8 mouse cellular contexts compared by ENCODE assay signal in genomic region chr3:108770725-108771368, GRCm38 (mm10). TPM values are rescaled to one million over a fixed set of nuclear protein-coding genes. Genes with fewer than 3 reads are reported as not detected.
DNase-seq lines count a peak whose midpoint lies in the region; ATAC-seq and TF ChIP-seq lines count a peak whose summit lies in the region.

No protein-coding gene starts in this region.

- H3K4me3 ChIP-seq in embryonic facial prominence, embryonic 15.5 days (replicated peaks): no peak overlapping the region
- H3K4me3 ChIP-seq in kidney, adult 2 months (ENCODE audit: insufficient read depth, low read depth, low read length): no peak overlapping the region
- no peak overlapping the region for H3K4me3 ChIP-seq in limb, embryonic 11.5 days (ENCODE audit: low read depth, low read length)
- no peak overlapping the region for H3K4me3 ChIP-seq in midbrain, embryonic 13.5 days (replicated peaks)
- no peak overlapping the region for H3K4me3 ChIP-seq in small intestine, adult 2 months (ENCODE audit: low read depth, low read length)

- peak; percentile 87 for ATAC-seq in embryonic facial prominence, embryonic 15.5 days (ENCODE audit: insufficient number of reproducible peaks, low FRiP score, low TSS enrichment, low read depth)
- peak; percentile 75 for ATAC-seq in limb, embryonic 11.5 days (ENCODE audit: insufficient number of reproducible peaks, low FRiP score, low TSS enrichment, low read depth)
- peak; percentile 57 for ATAC-seq in midbrain, embryonic 13.5 days

- DNase-seq in 416B (ENCODE audit: low read depth): peak; percentile 81
- peak; percentile 72 for DNase-seq in adrenal gland, postnatal 14 days
- DNase-seq in heart, adult 9 months (ENCODE audit: low spot score in 2 of 2): peak; percentile 50 to 76
- peak; percentile 81 for DNase-seq in kidney, adult 2 months
- peak; percentile 74 for DNase-seq in limb, embryonic 11.5 days (ENCODE audit: low spot score)

- H3K9me3 ChIP-seq in embryonic facial prominence, embryonic 15.5 days (replicated peaks): no peaks in the 10 kb centered on the region
- H3K9me3 ChIP-seq in limb, embryonic 11.5 days (ENCODE audit: control insufficient read depth, low read length): no peaks in the 10 kb centered on the region
- no peaks in the 10 kb centered on the region for H3K9me3 ChIP-seq in midbrain, embryonic 13.5 days

- TF ChIP-seq CTCF in kidney, adult 2 months (conservative IDR thresholded peaks at IDR 0.05; ENCODE audit: insufficient read depth, insufficient read length, low read depth, low read length): peak; percentile 41; the same call in 1 of the 2 replicates
- TF ChIP-seq CTCF in small intestine, adult 2 months (IDR thresholded peaks at IDR 0.05; ENCODE audit: extremely low read depth, insufficient read length, insufficient replicate concordance, low read depth, low read length): no peak

- H3K36me3 ChIP-seq in embryonic facial prominence, embryonic 15.5 days: no peaks in the 10 kb centered on the region
- no peaks in the 10 kb centered on the region for H3K36me3 ChIP-seq in kidney, adult 2 months (ENCODE audit: control insufficient read depth, insufficient read depth, low read length)
- H3K36me3 ChIP-seq in limb, embryonic 11.5 days (ENCODE audit: control insufficient read depth, insufficient read depth, low read length): no peaks in the 10 kb centered on the region
- H3K36me3 ChIP-seq in midbrain, embryonic 13.5 days: no peaks in the 10 kb centered on the region
- H3K36me3 ChIP-seq in small intestine, adult 2 months (ENCODE audit: control insufficient read depth, insufficient read depth, low read length): no peaks in the 10 kb centered on the region

- no peak overlapping the region for H3K9ac ChIP-seq in embryonic facial prominence, embryonic 15.5 days
- H3K9ac ChIP-seq in limb, embryonic 11.5 days (ENCODE audit: low read length): no peak overlapping the region
- H3K9ac ChIP-seq in midbrain, embryonic 13.5 days (replicated peaks): no peak overlapping the region

- H3K4me1 ChIP-seq in embryonic facial prominence, embryonic 15.5 days: peaks cover 18% of the 10 kb centered on the region
- H3K4me1 ChIP-seq in kidney, adult 2 months (ENCODE audit: control insufficient read depth, insufficient read depth, low read length): no peaks in the 10 kb centered on the region
- no peaks in the 10 kb centered on the region for H3K4me1 ChIP-seq in limb, embryonic 11.5 days (ENCODE audit: control insufficient read depth, insufficient read depth, low read length)
- no peaks in the 10 kb centered on the region for H3K4me1 ChIP-seq in midbrain, embryonic 13.5 days (replicated peaks)
- peaks cover 18% of the 10 kb centered on the region; the same call in 1 of the 2 replicates for H3K4me1 ChIP-seq in small intestine, adult 2 months (ENCODE audit: control insufficient read depth, insufficient read depth, insufficient read length, low read length)

- no peaks in the 10 kb centered on the region for H3K27me3 ChIP-seq in embryonic facial prominence, embryonic 15.5 days
- H3K27me3 ChIP-seq in kidney, adult 2 months (replicated peaks; ENCODE audit: control insufficient read depth, insufficient read depth, low read length): no peaks in the 10 kb centered on the region
- H3K27me3 ChIP-seq in limb, embryonic 11.5 days (ENCODE audit: control insufficient read depth, insufficient read depth, low read length): no peaks in the 10 kb centered on the region
- H3K27me3 ChIP-seq in midbrain, embryonic 13.5 days: no peaks in the 10 kb centered on the region
- no peaks in the 10 kb centered on the region for H3K27me3 ChIP-seq in small intestine, adult 2 months (ENCODE audit: control insufficient read depth, insufficient read depth, low read length)

- H3K4me2 ChIP-seq in embryonic facial prominence, embryonic 15.5 days (replicated peaks): no peak overlapping the region
- H3K4me2 ChIP-seq in limb, embryonic 11.5 days (ENCODE audit: low read depth, severe bottlenecking): no peak overlapping the region
- no peak overlapping the region for H3K4me2 ChIP-seq in midbrain, embryonic 13.5 days (replicated peaks)

- no peak for TF ChIP-seq POLR2A in kidney, adult 2 months (IDR thresholded peaks at IDR 0.05; ENCODE audit: low read depth, low read length)
- TF ChIP-seq POLR2A in small intestine, adult 2 months (IDR thresholded peaks at IDR 0.05; ENCODE audit: low read depth, low read length): no peak

- H3K27ac ChIP-seq in embryonic facial prominence, embryonic 15.5 days (replicated peaks): peak overlapping the region; percentile 94
- no peak overlapping the region for H3K27ac ChIP-seq in kidney, adult 2 months (ENCODE audit: insufficient read depth, low read depth, low read length)
- H3K27ac ChIP-seq in limb, embryonic 11.5 days (replicated peaks; ENCODE audit: low read depth, low read length): peak overlapping the region; percentile 48
- no peak overlapping the region for H3K27ac ChIP-seq in midbrain, embryonic 13.5 days
- peak overlapping the region; percentile 89 for H3K27ac ChIP-seq in small intestine, adult 2 months (ENCODE audit: insufficient read depth, low read depth, low read length)

- WGBS in embryonic facial prominence, embryonic 15.5 days: 11% methylated on average over 6 of the region's 6 CpGs
- WGBS in kidney, adult 2 months: 23% methylated on average over 6 of the region's 6 CpGs
- WGBS in limb, embryonic 11.5 days: 27% methylated on average over 6 of the region's 6 CpGs
- 46% methylated on average over 6 of the region's 6 CpGs for WGBS in midbrain, embryonic 13.5 days
- 6% methylated on average over 6 of the region's 6 CpGs for WGBS in small intestine, adult 2 months

RNA-seq across cellular contexts. Expression of gene Aknad1, which starts 31.4 kb away (rescaled TPM):
- not detected in 2 replicates for total RNA-seq in adrenal gland, postnatal 14 days (2021)
- polyA plus RNA-seq in embryonic facial prominence, embryonic 15.5 days (2015; fragmentation: Nextera tagmentation; extraction: Ambion mirVana): 1.2 and 1.6 TPM in 2 replicates
- not detected in 2 replicates for polyA plus RNA-seq in kidney, adult 2 months (2012; rRNA removed)
- 0.09 and 0.40 TPM in 2 replicates for polyA plus RNA-seq in limb, embryonic 11.5 days (2014; fragmentation: Nextera tagmentation; extraction: Ambion mirVana)
- polyA plus RNA-seq in midbrain, embryonic 13.5 days (2015; fragmentation: Nextera tagmentation; extraction: Ambion mirVana): not detected in 2 replicates
- polyA plus RNA-seq in small intestine, adult 2 months (2012; rRNA removed): not detected in 2 replicates

RNA-seq across cellular contexts. Expression of gene Gpsm2, which starts 48.7 kb away (rescaled TPM):
- total RNA-seq in adrenal gland, postnatal 14 days (2021): 10.1 and 13.8 TPM in 2 replicates
- 68.1 and 75.8 TPM in 2 replicates for polyA plus RNA-seq in embryonic facial prominence, embryonic 15.5 days (2015; fragmentation: Nextera tagmentation; extraction: Ambion mirVana)
- polyA plus RNA-seq in kidney, adult 2 months (2012; rRNA removed): 1.6 and 1.8 TPM in 2 replicates
- polyA plus RNA-seq in limb, embryonic 11.5 days (2014; fragmentation: Nextera tagmentation; extraction: Ambion mirVana): 95.4 and 97.5 TPM in 2 replicates
- 40.1 and 40.7 TPM in 2 replicates for polyA plus RNA-seq in midbrain, embryonic 13.5 days (2015; fragmentation: Nextera tagmentation; extraction: Ambion mirVana)
- polyA plus RNA-seq in small intestine, adult 2 months (2012; rRNA removed): 4.6 and 8.7 TPM in 2 replicates

Comparison
In these comparisons a context has a peak if more than half of its experiments do, and no peak if none do; other contexts are left out.
1. H3K27ac ChIP-seq: peak in embryonic facial prominence, embryonic 15.5 days (single experiment), limb, embryonic 11.5 days (single experiment) and small intestine, adult 2 months (single experiment); none in kidney, adult 2 months (single experiment) and midbrain, embryonic 13.5 days (single experiment).
2. Peak in every context shown above with its lines, with median percentiles within 50 percentile points of each other: DNase-seq and ATAC-seq.